Mouse (Mus musculus) forebrain, postnatal 0 days (tissue): ENCODE measurements around the gene Gm17361. TPM values are rescaled to one million over a fixed set of nuclear protein-coding genes. Genes with fewer than 3 reads are reported as not detected.
"Not testable (repeated sequence)": the region's sequence is repeated elsewhere in the genome, so short reads cannot be mapped to it uniquely, and the experiment has no call there.

ENCODE experiments used
- ATAC-seq: fragments of 200-750 bp; cut with Nextera tagmentation; 2 replicates; pipeline ENCODE4 v1.8.0; 2017; ENCODE audit warnings: mild to moderate bottlenecking, moderate library complexity
- DNase-seq: peaks from one replicate; pipeline ENCODE4 v3.0.0-alpha.2; 2015
- H3K27ac ChIP-seq: fragments of 300-500 bp; sonication (generic); 2 replicates; pipeline ENCODE4 v1.5.1; 2014; ENCODE audit warnings: low read depth, mild to moderate bottlenecking, antibody characterized with exemption, low read length, moderate library complexity, mixed read lengths
- H3K27me3 ChIP-seq: fragments of 300-500 bp; sonication (generic); 2 replicates; pipeline ENCODE4 v1.6.1; 2014; ENCODE audit warnings: mild to moderate bottlenecking, low read length, mixed read lengths; ENCODE audit not compliant: insufficient read depth
- H3K36me3 ChIP-seq: fragments of 300-500 bp; sonication (generic); 2 replicates; pipeline ENCODE4 v1.6.1; 2014; ENCODE audit warnings: mild to moderate bottlenecking, moderate library complexity; ENCODE audit not compliant: insufficient read depth
- H3K4me1 ChIP-seq: fragments of 300-500 bp; sonication (generic); 2 replicates; pipeline ENCODE4 v1.6.1; 2014; ENCODE audit warnings: antibody characterized with exemption; ENCODE audit not compliant: insufficient read depth
- H3K4me2 ChIP-seq: fragments of 300-500 bp; sonication (generic); 2 replicates; pipeline ENCODE4 v1.6.1; 2014; ENCODE audit warnings: low read depth, mild to moderate bottlenecking, moderate library complexity
- H3K4me3 ChIP-seq: fragments of 300-500 bp; sonication (generic); 2 replicates; pipeline ENCODE4 v1.5.1; 2014; ENCODE audit warnings: low read depth, low read length, mixed read lengths
- H3K9ac ChIP-seq: fragments of 300-500 bp; sonication (generic); 2 replicates; pipeline ENCODE4 v1.6.1; 2014; ENCODE audit warnings: mild to moderate bottlenecking
- H3K9me3 ChIP-seq: fragments of 300-500 bp; sonication (generic); 2 replicates; pipeline ENCODE4 v1.6.1; 2016; ENCODE audit warnings: low read length
- WGBS: fragments of 180-500 bp; shearing (Covaris S2); extraction: QIAGEN DNeasy Blood & Tissue Kit; methylation state at CpG from one replicate; pipeline ENCODE4 v1.1.7; 2014; 5-methylcytosine and 5-hydroxymethylcytosine counted together
- polyA plus RNA-seq: library from polyadenylated mRNA; unstranded; fragments of >200 nt; fragmentation: Nextera tagmentation; extraction: Ambion mirVana; gene quantifications from 2 replicates; pipeline ENCODE4 v1.2.1, GENCODE M21; 2015
- total RNA-seq: library from RNA; depleted of rRNA; stranded (reverse); fragments of >200 nt; gene quantifications from 2 replicates; pipeline ENCODE4 v1.2.3, GENCODE M21; 2014; rRNA removed

Gm17361 gene
- total RNA-seq (not detected in 2 replicates), polyA plus RNA-seq (not detected in 2 replicates)

- H3K4me1 ChIP-seq, H3K4me2 ChIP-seq, H3K36me3 ChIP-seq, H3K9ac ChIP-seq, H3K9me3 ChIP-seq, ATAC-seq, H3K4me3 ChIP-seq, H3K27ac ChIP-seq, H3K27me3 ChIP-seq, DNase-seq: not testable (repeated sequence)
- no CpG with 5 or more reads among the region's 4 CpGs for WGBS
Observed at GRCm38 (mm10) chrX:125003863-125004262, at the start of gene Gm17361. TSS of gene Gm17361 (plus strand) at chrX:125004163.
